Mouse (Mus musculus) neural tube, embryonic 12.5 days (tissue): ENCODE results near the gene Gpr137. TPM values are rescaled to one million over a fixed set of nuclear protein-coding genes. Genes with fewer than 3 reads are reported as not detected.

ENCODE experiments used
- ATAC-seq: fragments of 200-750 bp; cut with Nextera tagmentation; 2 replicates; pipeline ENCODE4 v1.8.0; 2017; ENCODE audit warnings: low read depth, mild to moderate bottlenecking, moderate TSS enrichment, moderate library complexity; ENCODE audit not compliant: low FRiP score
- H3K27ac ChIP-seq: fragments of 300-500 bp; sonication (generic); 2 replicates; pipeline ENCODE4 v1.5.1; 2016
- H3K27me3 ChIP-seq: fragments of 300-500 bp; sonication (generic); replicated peaks from 2 replicates; pipeline ENCODE4 v1.6.1; 2016; ENCODE audit warnings: mild to moderate bottlenecking
- H3K36me3 ChIP-seq: fragments of 300-500 bp; sonication (generic); 2 replicates; pipeline ENCODE4 v1.6.1; 2016; ENCODE audit warnings: mild to moderate bottlenecking
- H3K4me1 ChIP-seq: fragments of 300-500 bp; sonication (generic); 2 replicates; pipeline ENCODE4 v1.6.1; 2016
- H3K4me2 ChIP-seq: fragments of 300-500 bp; sonication (generic); replicated peaks from 2 replicates; pipeline ENCODE4 v1.6.1; 2016; ENCODE audit warnings: mild to moderate bottlenecking
- H3K4me3 ChIP-seq: fragments of 300-500 bp; sonication (generic); 2 replicates; pipeline ENCODE4 v1.5.1; 2016
- H3K9ac ChIP-seq: fragments of 300-500 bp; sonication (generic); 2 replicates; pipeline ENCODE4 v1.6.1; 2016; ENCODE audit warnings: mild to moderate bottlenecking
- H3K9me3 ChIP-seq: fragments of 300-500 bp; sonication (generic); 2 replicates; pipeline ENCODE4 v1.6.1; 2016; ENCODE audit warnings: mild to moderate bottlenecking
- WGBS: fragments of 180-500 bp; shearing (Covaris S2); methylation state at CpG from one replicate; pipeline ENCODE4 v1.1.7; 2016; 5-methylcytosine and 5-hydroxymethylcytosine counted together
- polyA plus RNA-seq: library from polyadenylated mRNA; unstranded; fragments of >200 nt; fragmentation: Nextera tagmentation; extraction: Ambion mirVana; gene quantifications from 2 replicates; pipeline ENCODE4 v1.2.1, GENCODE M21; 2016

Gpr137 gene
- polyA plus RNA-seq, 1 experiment from 2014 or later, result 43.9 TPM

- Histone ChIP-seq H3K4me3 (peak overlapping the region; percentile 48; the same call in 1 of the 2 replicates), H3K9ac (no peak overlapping the region), H3K4me2 (peak overlapping the region; percentile 62), H3K4me1 (peaks cover 38% of the 10 kb centered on the region), H3K9me3 (no peaks in the 10 kb centered on the region), H3K27me3 (peaks cover 15% of the 10 kb centered on the region), H3K27ac (no peak overlapping the region), H3K36me3 (no peaks in the 10 kb centered on the region)
- ATAC-seq, result no peak
- 20% methylated on average over 11 of the region's 11 CpGs for WGBS
Observed at GRCm38 (mm10) chr19:6970460-6971085, 28.3 kb upstream of the Gpr137 start.

- Histone ChIP-seq H3K4me3 (peak overlapping the region; percentile 48), H3K27me3 (peaks cover 15% of the 10 kb centered on the region), H3K36me3 (peaks cover 2% of the 10 kb centered on the region), H3K4me1 (peaks cover 38% of the 10 kb centered on the region), H3K27ac (no peak overlapping the region), H3K9me3 (no peaks in the 10 kb centered on the region), H3K9ac (peak overlapping the region; percentile 57), H3K4me2 (peak overlapping the region; percentile 62)
- no peak for ATAC-seq
- under 1% methylated on average over 50 of the region's 55 CpGs for WGBS
Observed at GRCm38 (mm10) chr19:6969665-6970381, 27.5 kb upstream of the Gpr137 start.

GRCm38 (mm10) chr19:6969291-6969664 lies 27.0 kb upstream of the Gpr137 start:
- H3K27me3 ChIP-seq, result peaks cover 15% of the 10 kb centered on the region
- H3K9ac ChIP-seq, result peak overlapping the region; percentile 57
- peaks cover 7% of the 10 kb centered on the region for H3K36me3 ChIP-seq
- peaks cover 38% of the 10 kb centered on the region for H3K4me1 ChIP-seq
- peak overlapping the region; percentile 48 for H3K4me3 ChIP-seq
- H3K4me2 ChIP-seq, result peak overlapping the region; percentile 62
- H3K27ac ChIP-seq, result no peak overlapping the region
- ATAC-seq, result no peak
- no peaks in the 10 kb centered on the region for H3K9me3 ChIP-seq
- WGBS, result under 1% methylated on average over 20 of the region's 20 CpGs

GRCm38 (mm10) chr19:6968491-6969271 lies 26.4 kb upstream of the Gpr137 start:
- WGBS, result 15% methylated on average over 15 of the region's 15 CpGs
- H3K9ac ChIP-seq, result peak overlapping the region; percentile 57; the same call in 1 of the 2 replicates

GRCm38 (mm10) chr19:6956461-6956860 lies 14.2 kb upstream of the Gpr137 start:
- Histone ChIP-seq H3K4me1 (peaks cover 14% of the 10 kb centered on the region), H3K27me3 (no peaks in the 10 kb centered on the region), H3K36me3 (peaks cover 46% of the 10 kb centered on the region), H3K9me3 (no peaks in the 10 kb centered on the region), H3K9ac (no peak overlapping the region), H3K27ac (no peak overlapping the region), H3K4me3 (no peak overlapping the region), H3K4me2 (no peak overlapping the region)
- WGBS, result 78% methylated on average over 10 of the region's 10 CpGs
- no peak for ATAC-seq

More at GRCm38 (mm10) chr19:6968491-6969271, 26.4 kb upstream of the Gpr137 start:
- Histone ChIP-seq H3K27me3 (peaks cover 15% of the 10 kb centered on the region), H3K4me1 (peaks cover 33% of the 10 kb centered on the region), H3K4me2 (peak overlapping the region; percentile 62), H3K4me3 (peak overlapping the region; percentile 48), H3K9me3 (no peaks in the 10 kb centered on the region), H3K36me3 (peaks cover 7% of the 10 kb centered on the region), H3K27ac (no peak overlapping the region)
- ATAC-seq, result no peak

GRCm38 (mm10) chr19:6955424-6955823 lies 13.1 kb upstream of the Gpr137 start:
- Histone ChIP-seq H3K4me2 (no peak overlapping the region), H3K9me3 (no peaks in the 10 kb centered on the region), H3K9ac (no peak overlapping the region), H3K36me3 (peaks cover 45% of the 10 kb centered on the region), H3K27me3 (no peaks in the 10 kb centered on the region), H3K4me1 (peaks cover 16% of the 10 kb centered on the region), H3K4me3 (no peak overlapping the region), H3K27ac (no peak overlapping the region)
- WGBS, result 92% methylated on average over 7 of the region's 7 CpGs
- ATAC-seq, result no peak

GRCm38 (mm10) chr19:6954046-6954445 lies 11.8 kb upstream of the Gpr137 start:
- Histone ChIP-seq H3K4me3 (no peak overlapping the region), H3K36me3 (peaks cover 34% of the 10 kb centered on the region), H3K9ac (no peak overlapping the region), H3K27ac (no peak overlapping the region), H3K4me1 (peaks cover 26% of the 10 kb centered on the region), H3K27me3 (no peaks in the 10 kb centered on the region), H3K4me2 (no peak overlapping the region), H3K9me3 (no peaks in the 10 kb centered on the region)
- ATAC-seq, result no peak
- 54% methylated on average over 9 of the region's 9 CpGs for WGBS

- WGBS, result 37% methylated on average over 3 of the region's 3 CpGs
- Histone ChIP-seq H3K9ac (peak overlapping the region; percentile 67; the same call in 1 of the 2 replicates), H3K9me3 (no peaks in the 10 kb centered on the region), H3K4me1 (peaks cover 26% of the 10 kb centered on the region), H3K36me3 (peaks cover 24% of the 10 kb centered on the region; the same call in 1 of the 2 replicates), H3K27ac (no peak overlapping the region), H3K27me3 (no peaks in the 10 kb centered on the region), H3K4me3 (no peak overlapping the region), H3K4me2 (peak overlapping the region; percentile 97)
- ATAC-seq, result no peak
Observed at GRCm38 (mm10) chr19:6952712-6953037, 10.4 kb upstream of the Gpr137 start.

GRCm38 (mm10) chr19:6951994-6952711 lies 9.9 kb upstream of the Gpr137 start:
- 4% methylated on average over 31 of the region's 31 CpGs for WGBS
- Histone ChIP-seq H3K36me3 (peaks cover 24% of the 10 kb centered on the region; the same call in 1 of the 2 replicates), H3K4me3 (peak overlapping the region; percentile 49), H3K4me1 (peaks cover 26% of the 10 kb centered on the region), H3K4me2 (peak overlapping the region; percentile 97), H3K9ac (peak overlapping the region; percentile 67), H3K27me3 (no peaks in the 10 kb centered on the region), H3K9me3 (no peaks in the 10 kb centered on the region), H3K27ac (peak overlapping the region; percentile 91)
- peak; percentile 33 for ATAC-seq

GRCm38 (mm10) chr19:6951381-6951968 lies 9.2 kb upstream of the Gpr137 start:
- H3K4me2 ChIP-seq, result peak overlapping the region; percentile 97
- under 1% methylated on average over 35 of the region's 35 CpGs for WGBS
- peak overlapping the region; percentile 91 for H3K27ac ChIP-seq
- no peaks in the 10 kb centered on the region for H3K9me3 ChIP-seq
- peaks cover 24% of the 10 kb centered on the region; the same call in 1 of the 2 replicates for H3K36me3 ChIP-seq
- H3K4me1 ChIP-seq, result peaks cover 26% of the 10 kb centered on the region
- no peaks in the 10 kb centered on the region for H3K27me3 ChIP-seq
- peak overlapping the region; percentile 67 for H3K9ac ChIP-seq
- H3K4me3 ChIP-seq, result peak overlapping the region; percentile 49
- ATAC-seq, result peak; percentile 83

- peak overlapping the region; percentile 67 for H3K9ac ChIP-seq
- WGBS, result under 1% methylated on average over 28 of the region's 28 CpGs
- peak overlapping the region; percentile 97 for H3K4me2 ChIP-seq
- peaks cover 26% of the 10 kb centered on the region for H3K4me1 ChIP-seq
- H3K27ac ChIP-seq, result peak overlapping the region; percentile 91
- peak overlapping the region; percentile 49 for H3K4me3 ChIP-seq
- H3K36me3 ChIP-seq, result peaks cover 19% of the 10 kb centered on the region; the same call in 1 of the 2 replicates
- peak; percentile 58 for ATAC-seq
- H3K27me3 ChIP-seq, result no peaks in the 10 kb centered on the region
- H3K9me3 ChIP-seq, result no peaks in the 10 kb centered on the region
Observed at GRCm38 (mm10) chr19:6950613-6951153, 8.4 kb upstream of the Gpr137 start.
